Mouse (Mus musculus): ENCODE measurements around the gene Srpk3. TPM values are rescaled to one million over a fixed set of nuclear protein-coding genes. Genes with fewer than 3 reads are reported as not detected.

The Srpk3 gene
- polyA plus RNA-seq, 1 experiment from 2014 or later = 1.3 TPM

- Histone ChIP-seq H3K27ac (ENCODE audit: low read depth, low read length) (no peak overlapping the region), H3K9ac (ENCODE audit: low read depth, low read length) (no peak overlapping the region), H3K4me2 (no peak overlapping the region), H3K4me3 (ENCODE audit: low read depth, low read length) (no peak overlapping the region), H3K9me3 (ENCODE audit: control insufficient read depth, low read length) (no peaks in the 10 kb centered on the region), H3K27me3 (replicated peaks; ENCODE audit: control insufficient read depth, insufficient read depth, low read length) (peaks cover 8% of the 10 kb centered on the region), H3K36me3 (ENCODE audit: control insufficient read depth, insufficient read depth, low read length) (no peaks in the 10 kb centered on the region), H3K4me1 (replicated peaks; ENCODE audit: control insufficient read depth, insufficient read depth, low read length) (no peaks in the 10 kb centered on the region; the same call in 1 of the 2 replicates)
- WGBS = 86% methylated on average over 13 of the region's 13 CpGs
- ATAC-seq (replicated peaks; ENCODE audit: low FRiP score) (no peak), DNase-seq (ENCODE audit: low spot score) (no peak)
These were observed 15.5 kb upstream of the Srpk3 start for GRCm38 (mm10) chrX:73758611-73759290.

- no peak overlapping the region for H3K4me3 ChIP-seq (ENCODE audit: low read depth, low read length)
- no peak overlapping the region for H3K9ac ChIP-seq (ENCODE audit: low read depth, low read length)
- no peak overlapping the region for H3K27ac ChIP-seq (ENCODE audit: low read depth, low read length)
- H3K36me3 ChIP-seq (ENCODE audit: control insufficient read depth, insufficient read depth, low read length) = no peaks in the 10 kb centered on the region
- ATAC-seq (replicated peaks; ENCODE audit: low FRiP score) (no peak), DNase-seq (ENCODE audit: low spot score) (no peak)
- WGBS = 61% methylated on average over 1 of the region's 1 CpGs
- no peaks in the 10 kb centered on the region for H3K4me1 ChIP-seq (replicated peaks; ENCODE audit: control insufficient read depth, insufficient read depth, low read length)
- H3K9me3 ChIP-seq (ENCODE audit: control insufficient read depth, low read length) = no peaks in the 10 kb centered on the region
- H3K4me2 ChIP-seq = no peak overlapping the region
- H3K27me3 ChIP-seq (replicated peaks; ENCODE audit: control insufficient read depth, insufficient read depth, low read length) = no peaks in the 10 kb centered on the region; the same call in 1 of the 2 replicates
These were observed 8.9 kb upstream of the Srpk3 start for GRCm38 (mm10) chrX:73765311-73765710.

- DNase-seq (ENCODE audit: low spot score) = peak; percentile 41
These were observed 6.9 kb upstream of the Srpk3 start for GRCm38 (mm10) chrX:73767267-73767666.

GRCm38 (mm10) chrX:73774802-73775483, 738 bp downstream of the Srpk3 start:
- Histone ChIP-seq H3K27ac (ENCODE audit: low read depth, low read length) (no peak overlapping the region), H3K9me3 (ENCODE audit: control insufficient read depth, low read length) (no peaks in the 10 kb centered on the region), H3K27me3 (replicated peaks; ENCODE audit: control insufficient read depth, insufficient read depth, low read length) (peaks cover 5% of the 10 kb centered on the region; the same call in 1 of the 2 replicates), H3K4me1 (replicated peaks; ENCODE audit: control insufficient read depth, insufficient read depth, low read length) (no peaks in the 10 kb centered on the region), H3K4me2 (no peak overlapping the region), H3K9ac (ENCODE audit: low read depth, low read length) (no peak overlapping the region), H3K4me3 (ENCODE audit: low read depth, low read length) (no peak overlapping the region), H3K36me3 (ENCODE audit: control insufficient read depth, insufficient read depth, low read length) (no peaks in the 10 kb centered on the region; the same call in none of the 2 replicates)
- 81% methylated on average over 10 of the region's 10 CpGs for WGBS
- no peak for DNase-seq (ENCODE audit: low spot score)
- ATAC-seq (replicated peaks; ENCODE audit: low FRiP score) = no peak; the same call in 1 of the 2 replicates

More at GRCm38 (mm10) chrX:73767267-73767666, 6.9 kb upstream of the Srpk3 start:
- Histone ChIP-seq H3K4me2 (no peak overlapping the region), H3K27ac (ENCODE audit: low read depth, low read length) (no peak overlapping the region), H3K4me3 (ENCODE audit: low read depth, low read length) (no peak overlapping the region), H3K9me3 (ENCODE audit: control insufficient read depth, low read length) (no peaks in the 10 kb centered on the region), H3K36me3 (ENCODE audit: control insufficient read depth, insufficient read depth, low read length) (no peaks in the 10 kb centered on the region), H3K27me3 (replicated peaks; ENCODE audit: control insufficient read depth, insufficient read depth, low read length) (no peaks in the 10 kb centered on the region; the same call in 1 of the 2 replicates), H3K4me1 (replicated peaks; ENCODE audit: control insufficient read depth, insufficient read depth, low read length) (no peaks in the 10 kb centered on the region), H3K9ac (ENCODE audit: low read depth, low read length) (no peak overlapping the region)
- ATAC-seq (replicated peaks; ENCODE audit: low FRiP score) = no peak
- 68% methylated on average over 9 of the region's 9 CpGs for WGBS

GRCm38 (mm10) chrX:73782227-73782626, 8.0 kb downstream of the Srpk3 start:
- Histone ChIP-seq H3K9ac (ENCODE audit: low read depth, low read length) (no peak overlapping the region), H3K27me3 (replicated peaks; ENCODE audit: control insufficient read depth, insufficient read depth, low read length) (peaks cover 6% of the 10 kb centered on the region), H3K4me3 (ENCODE audit: low read depth, low read length) (no peak overlapping the region), H3K27ac (ENCODE audit: low read depth, low read length) (no peak overlapping the region), H3K4me2 (no peak overlapping the region), H3K4me1 (replicated peaks; ENCODE audit: control insufficient read depth, insufficient read depth, low read length) (no peaks in the 10 kb centered on the region), H3K36me3 (ENCODE audit: control insufficient read depth, insufficient read depth, low read length) (peaks cover 4% of the 10 kb centered on the region), H3K9me3 (ENCODE audit: control insufficient read depth, low read length) (no peaks in the 10 kb centered on the region)
- WGBS = 83% methylated on average over 3 of the region's 3 CpGs
- DNase-seq (ENCODE audit: low spot score) (no peak), ATAC-seq (replicated peaks; ENCODE audit: low FRiP score) (no peak)

- no peaks in the 10 kb centered on the region; the same call in 1 of the 2 replicates for H3K4me1 ChIP-seq (replicated peaks; ENCODE audit: control insufficient read depth, insufficient read depth, low read length)
- H3K27ac ChIP-seq (ENCODE audit: low read depth, low read length) = peak overlapping the region; percentile 79; the same call in 1 of the 2 replicates
- no peak for DNase-seq (ENCODE audit: low spot score)
- ATAC-seq (replicated peaks; ENCODE audit: low FRiP score) = no peak
- no peaks in the 10 kb centered on the region for H3K9me3 ChIP-seq (ENCODE audit: control insufficient read depth, low read length)
- peak overlapping the region; percentile 71 for H3K4me3 ChIP-seq (ENCODE audit: low read depth, low read length)
- H3K9ac ChIP-seq (ENCODE audit: low read depth, low read length) = peak overlapping the region; percentile 67
- peaks cover 11% of the 10 kb centered on the region for H3K27me3 ChIP-seq (replicated peaks; ENCODE audit: control insufficient read depth, insufficient read depth, low read length)
- peaks cover 9% of the 10 kb centered on the region; the same call in 1 of the 2 replicates for H3K36me3 ChIP-seq (ENCODE audit: control insufficient read depth, insufficient read depth, low read length)
- H3K4me2 ChIP-seq = peak overlapping the region; percentile 76
These were observed 11.5 kb downstream of the Srpk3 start for GRCm38 (mm10) chrX:73785666-73786065.

GRCm38 (mm10) chrX:73786364-73787224, 12.4 kb downstream of the Srpk3 start, which contains the start of the genes Idh3g and Ssr4:
TSS of gene Idh3g (minus strand) at chrX:73786897.
TSS of gene Ssr4 (plus strand) at chrX:73787028.
- no peaks in the 10 kb centered on the region for H3K9me3 ChIP-seq (ENCODE audit: control insufficient read depth, low read length)
- H3K27ac ChIP-seq (ENCODE audit: low read depth, low read length) = peak within 1 kb of the TSS; percentile 79
- DNase-seq (ENCODE audit: low spot score) (peak; percentile 89), ATAC-seq (replicated peaks; ENCODE audit: low FRiP score) (peak; percentile 92)
- WGBS = 11% methylated on average over 52 of the region's 52 CpGs
- peaks cover 11% of the 10 kb centered on the region; the same call in 1 of the 2 replicates for H3K36me3 ChIP-seq (ENCODE audit: control insufficient read depth, insufficient read depth, low read length)
- H3K4me2 ChIP-seq = peak within 1 kb of the TSS; percentile 76
- no peaks in the 10 kb centered on the region; the same call in 1 of the 2 replicates for H3K4me1 ChIP-seq (replicated peaks; ENCODE audit: control insufficient read depth, insufficient read depth, low read length)
- H3K4me3 ChIP-seq (ENCODE audit: low read depth, low read length) = peak within 1 kb of the TSS; percentile 71
- peaks cover 11% of the 10 kb centered on the region for H3K27me3 ChIP-seq (replicated peaks; ENCODE audit: control insufficient read depth, insufficient read depth, low read length)
- peak within 1 kb of the TSS; percentile 84 for H3K9ac ChIP-seq (ENCODE audit: low read depth, low read length)

GRCm38 (mm10) chrX:73787225-73787558, 13.0 kb downstream of the Srpk3 start:
- no peaks in the 10 kb centered on the region for H3K9me3 ChIP-seq (ENCODE audit: control insufficient read depth, low read length)
- no peaks in the 10 kb centered on the region; the same call in 1 of the 2 replicates for H3K4me1 ChIP-seq (replicated peaks; ENCODE audit: control insufficient read depth, insufficient read depth, low read length)
- peak overlapping the region; percentile 84 for H3K9ac ChIP-seq (ENCODE audit: low read depth, low read length)
- H3K4me2 ChIP-seq = peak overlapping the region; percentile 76
- peaks cover 8% of the 10 kb centered on the region; the same call in 1 of the 2 replicates for H3K36me3 ChIP-seq (ENCODE audit: control insufficient read depth, insufficient read depth, low read length)
- peak; percentile 28; the same call in 1 of the 2 replicates for ATAC-seq (replicated peaks; ENCODE audit: low FRiP score)
- H3K4me3 ChIP-seq (ENCODE audit: low read depth, low read length) = peak overlapping the region; percentile 71
- 14% methylated on average over 22 of the region's 22 CpGs for WGBS
- H3K27ac ChIP-seq (ENCODE audit: low read depth, low read length) = peak overlapping the region; percentile 70
- H3K27me3 ChIP-seq (replicated peaks; ENCODE audit: control insufficient read depth, insufficient read depth, low read length) = peaks cover 11% of the 10 kb centered on the region
- DNase-seq (ENCODE audit: low spot score) = no peak
